In the genomic region with DNA sequence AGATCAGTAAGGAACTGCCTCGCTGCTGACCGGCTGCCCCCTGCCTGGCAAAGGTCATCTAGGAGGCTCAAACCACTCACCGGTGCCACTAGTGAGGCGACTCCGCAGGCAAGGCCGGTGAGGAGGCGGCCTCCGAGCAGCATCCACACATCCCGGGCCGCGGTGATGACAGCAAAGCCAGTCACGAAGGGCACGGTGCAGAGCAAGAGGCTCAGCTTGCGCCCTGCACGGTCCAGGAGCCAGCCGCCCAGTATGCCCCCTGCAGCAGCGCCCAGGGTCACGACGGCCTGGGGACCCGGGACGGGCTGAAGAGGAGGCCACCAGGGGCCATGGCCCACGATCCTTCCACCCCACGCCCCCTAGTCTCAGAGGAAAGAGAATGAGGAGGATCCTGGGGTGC, we compare ENCODE assay signal across 8 mouse cellular contexts. TPM values are rescaled to one million over a fixed set of nuclear protein-coding genes. Genes with fewer than 3 reads are reported as not detected.
A peak's percentile ranks its signal among the peaks of the same experiment; 100 is the strongest.
DNase-seq lines count a peak whose midpoint lies in the region; ATAC-seq and TF ChIP-seq lines count a peak whose summit lies in the region.

No protein-coding gene starts in this region.

- WGBS in spleen, adult 2 months = 6% methylated on average over 23 of the region's 23 CpGs
- WGBS in forebrain, embryonic 15.5 days = under 1% methylated on average over 23 of the region's 23 CpGs
- 2% methylated on average over 23 of the region's 23 CpGs for WGBS in liver, adult 2 months
- WGBS in neural tube, embryonic 15.5 days = under 1% methylated on average over 23 of the region's 23 CpGs

- H3K4me1 ChIP-seq in spleen, adult 2 months (ENCODE audit: control insufficient read depth, insufficient read depth, insufficient read length) = peaks cover 8% of the 10 kb centered on the region
- peaks cover 31% of the 10 kb centered on the region for H3K4me1 ChIP-seq in forebrain, embryonic 15.5 days
- H3K4me1 ChIP-seq in liver, adult 2 months (ENCODE audit: control insufficient read depth, insufficient read depth, low read length) = peaks cover 12% of the 10 kb centered on the region
- H3K4me1 ChIP-seq in neural tube, embryonic 15.5 days = peaks cover 29% of the 10 kb centered on the region

- H3K4me3 ChIP-seq in spleen, adult 2 months (ENCODE audit: extremely low read depth, insufficient read depth, insufficient read length) = peak overlapping the region; percentile 83
- peak overlapping the region; percentile 68 for H3K4me3 ChIP-seq in forebrain, embryonic 15.5 days
- peak overlapping the region; percentile 80 for H3K4me3 ChIP-seq in liver, adult 2 months (ENCODE audit: insufficient read depth, low read depth, low read length)
- H3K4me3 ChIP-seq in neural tube, embryonic 15.5 days (replicated peaks) = peak overlapping the region; percentile 89

- no peak for TF ChIP-seq CTCF in spleen, adult 2 months (IDR thresholded peaks at IDR 0.05; ENCODE audit: extremely low read depth, insufficient read depth, insufficient read length, insufficient replicate concordance)
- TF ChIP-seq CTCF in liver, adult 2 months (IDR thresholded peaks at IDR 0.05; ENCODE audit: low read depth, low read length) = no peak

- DNase-seq in cerebellum, adult 18-20 months = peak; percentile 43 to 53
- no peak for DNase-seq in cerebellum, adult 8-10 months
- no peak for DNase-seq in spleen, adult 2 months (ENCODE audit: low read depth in 1 of 2, low spot score in 2 of 2)
- DNase-seq in spleen, postnatal 36 days (ENCODE audit: low spot score in 2 of 2) = no peak
- no peak for DNase-seq in liver, adult 2 months (ENCODE audit: extremely low read depth, low read depth, low spot score)
- no peak for DNase-seq in gastrocnemius, postnatal 25 days

- H3K36me3 ChIP-seq in spleen, adult 2 months (ENCODE audit: control insufficient read depth, insufficient read depth, low read length) = no peaks in the 10 kb centered on the region
- H3K36me3 ChIP-seq in forebrain, embryonic 15.5 days = no peaks in the 10 kb centered on the region
- no peaks in the 10 kb centered on the region for H3K36me3 ChIP-seq in liver, adult 2 months (ENCODE audit: control insufficient read depth, insufficient read depth, low read length)
- H3K36me3 ChIP-seq in neural tube, embryonic 15.5 days = peaks cover 13% of the 10 kb centered on the region

- ATAC-seq in forebrain, embryonic 15.5 days (replicated peaks) = peak; percentile 46
- peak; percentile 62 for ATAC-seq in neural tube, embryonic 15.5 days (ENCODE audit: low FRiP score)

- no peaks in the 10 kb centered on the region for H3K27me3 ChIP-seq in spleen, adult 2 months (ENCODE audit: control insufficient read depth, insufficient read depth, low read length)
- H3K27me3 ChIP-seq in forebrain, embryonic 15.5 days = no peaks in the 10 kb centered on the region
- H3K27me3 ChIP-seq in liver, adult 2 months (ENCODE audit: control insufficient read depth, insufficient read depth, low read length) = no peaks in the 10 kb centered on the region
- H3K27me3 ChIP-seq in neural tube, embryonic 15.5 days (replicated peaks) = no peaks in the 10 kb centered on the region

- H3K9me3 ChIP-seq in forebrain, embryonic 15.5 days = no peaks in the 10 kb centered on the region
- no peaks in the 10 kb centered on the region for H3K9me3 ChIP-seq in neural tube, embryonic 15.5 days (replicated peaks)

- H3K9ac ChIP-seq in forebrain, embryonic 15.5 days (replicated peaks) = peak overlapping the region; percentile 89
- peak overlapping the region; percentile 82 for H3K9ac ChIP-seq in liver, adult 2 months (ENCODE audit: low read depth, low read length)
- peak overlapping the region; percentile 86 for H3K9ac ChIP-seq in neural tube, embryonic 15.5 days (replicated peaks)

- peak overlapping the region; percentile 98 for H3K4me2 ChIP-seq in forebrain, embryonic 15.5 days (replicated peaks)
- peak overlapping the region; percentile 99 for H3K4me2 ChIP-seq in neural tube, embryonic 15.5 days

- no peak for TF ChIP-seq POLR2A in spleen, adult 2 months (IDR thresholded peaks at IDR 0.05; ENCODE audit: low read depth, low read length)
- no peak for TF ChIP-seq POLR2A in liver, adult 2 months (IDR thresholded peaks at IDR 0.05; ENCODE audit: extremely low read depth, insufficient read depth, low read length)

- H3K79me2 ChIP-seq in liver, adult 2 months (ENCODE audit: control insufficient read depth, insufficient read depth, low read length) = no peaks in the 10 kb centered on the region

- no peak overlapping the region for H3K27ac ChIP-seq in spleen, adult 2 months (ENCODE audit: insufficient read depth, low read length)
- peak overlapping the region; percentile 54; the same call in 1 of the 2 replicates for H3K27ac ChIP-seq in forebrain, embryonic 15.5 days (replicated peaks)
- H3K27ac ChIP-seq in liver, adult 2 months (replicated peaks; ENCODE audit: insufficient read depth, low read depth, low read length) = no peak overlapping the region
- H3K27ac ChIP-seq in neural tube, embryonic 15.5 days (replicated peaks) = peak overlapping the region; percentile 82

RNA-seq across cellular contexts. Expression of gene Slc2a8, which starts 0.6 kb away (rescaled TPM):
- polyA plus RNA-seq in spleen, adult 2 months (2012; rRNA removed) = 24.7 and 28.0 TPM in 2 replicates
- 20.9 and 21.3 TPM in 2 replicates for polyA plus RNA-seq in forebrain, embryonic 15.5 days (2015; fragmentation: Nextera tagmentation; extraction: Ambion mirVana)
- 7.9 and 9.4 TPM in 2 replicates for total RNA-seq in liver, adult 2 months (2014; rRNA removed)
- polyA plus RNA-seq in liver, adult 2 months (2012; rRNA removed) = 59.4 and 66.1 TPM in 2 replicates
- polyA plus RNA-seq in neural tube, embryonic 15.5 days (2015; fragmentation: Nextera tagmentation; extraction: Ambion mirVana) = 24.7 and 27.6 TPM in 2 replicates
- 1 to 10 TPM; 9.5 to 9.6 TPM for total RNA-seq in gastrocnemius, postnatal 25 days (2021)

RNA-seq across cellular contexts. Expression of gene Lrsam1, which starts 19.9 kb away (rescaled TPM):
- 8.3 and 13.0 TPM in 2 replicates for polyA plus RNA-seq in spleen, adult 2 months (2012; rRNA removed)
- polyA plus RNA-seq in forebrain, embryonic 15.5 days (2015; fragmentation: Nextera tagmentation; extraction: Ambion mirVana) = 16.7 and 17.8 TPM in 2 replicates
- total RNA-seq in liver, adult 2 months (2014; rRNA removed) = 6.0 and 9.7 TPM in 2 replicates
- 8.8 and 9.7 TPM in 2 replicates for polyA plus RNA-seq in liver, adult 2 months (2012; rRNA removed)
- polyA plus RNA-seq in neural tube, embryonic 15.5 days (2015; fragmentation: Nextera tagmentation; extraction: Ambion mirVana) = 22.0 and 23.5 TPM in 2 replicates
- total RNA-seq in gastrocnemius, postnatal 25 days (2021) = 10 to 100 TPM; 10.4 to 13.5 TPM

RNA-seq across cellular contexts. Expression of gene Rpl12, which starts 19.9 kb away (rescaled TPM):
- polyA plus RNA-seq in spleen, adult 2 months (2012; rRNA removed) = 535 and 627 TPM in 2 replicates
- polyA plus RNA-seq in forebrain, embryonic 15.5 days (2015; fragmentation: Nextera tagmentation; extraction: Ambion mirVana) = 96.9 and 99.7 TPM in 2 replicates
- total RNA-seq in liver, adult 2 months (2014; rRNA removed) = 473 and 515 TPM in 2 replicates
- polyA plus RNA-seq in liver, adult 2 months (2012; rRNA removed) = 134 and 158 TPM in 2 replicates
- 104 and 116 TPM in 2 replicates for polyA plus RNA-seq in neural tube, embryonic 15.5 days (2015; fragmentation: Nextera tagmentation; extraction: Ambion mirVana)
- total RNA-seq in gastrocnemius, postnatal 25 days (2021) = 10 to 100 TPM; 52.0 to 67.4 TPM

Comparison
In these comparisons a context has a peak if more than half of its experiments do, and no peak if none do; other contexts are left out.
1. DNase-seq: peak in cerebellum, adult 18-20 months (2 of 2); none in cerebellum, adult 8-10 months (single experiment), spleen, adult 2 months (0 of 2), spleen, postnatal 36 days (0 of 2), liver, adult 2 months (single experiment) and gastrocnemius, postnatal 25 days (single experiment).
2. H3K27ac ChIP-seq: peak in forebrain, embryonic 15.5 days (single experiment) and neural tube, embryonic 15.5 days (single experiment); none in spleen, adult 2 months (single experiment) and liver, adult 2 months (single experiment).
3. Peak in every context shown above with its lines, with median percentiles within 50 percentile points of each other: H3K4me3 ChIP-seq and H3K9ac ChIP-seq.